Mouse (Mus musculus) lung, postnatal 0 days (tissue): ENCODE results near the gene Mvd.

ENCODE experiments used
- CTCF ChIP-seq: IDR thresholded peaks from 2 replicates; pipeline ENCODE4 v1.5.1; 2016; ENCODE audit warnings: antibody characterized with exemption, mild to moderate bottlenecking
- EP300 ChIP-seq: IDR thresholded peaks from 2 replicates; pipeline ENCODE4 v1.6.1; 2016; ENCODE audit warnings: antibody characterized with exemption, mild to moderate bottlenecking, control low read depth

- no peak for TF ChIP-seq CTCF
- no peak for TF ChIP-seq EP300
Observed at GRCm38 (mm10) chr8:122470691-122471090, 27.5 kb upstream of the Mvd start.
